Mouse (Mus musculus): Measurements from ENCODE around the gene Ldlrap1. TPM values are rescaled to one million over a fixed set of nuclear protein-coding genes. Genes with fewer than 3 reads are reported as not detected.
A peak's percentile ranks its signal among the peaks of the same experiment; 100 is the strongest.

Ldlrap1 gene
- polyA plus RNA-seq, 1 experiment from 2014 or later, result 22.2 TPM

GRCm38 (mm10) chr4:134766904-134767425 is 859 bp downstream of the Ldlrap1 start:
- Histone ChIP-seq H3K9me3 (ENCODE audit: low read depth, low read length) (no peaks in the 10 kb centered on the region), H3K36me3 (ENCODE audit: insufficient read depth) (no peaks in the 10 kb centered on the region), H3K4me1 (ENCODE audit: insufficient read depth) (peaks cover 35% of the 10 kb centered on the region), H3K9ac (peak overlapping the region; percentile 77), H3K4me2 (peak overlapping the region; percentile 95), H3K27me3 (ENCODE audit: insufficient read depth, low read length) (no peaks in the 10 kb centered on the region), H3K4me3 (ENCODE audit: low read depth, low read length) (peak overlapping the region; percentile 74), H3K27ac (ENCODE audit: low read depth) (no peak overlapping the region)
- WGBS, result 1% methylated on average over 23 of the region's 23 CpGs
- no peak for TF ChIP-seq CTCF (IDR thresholded peaks at IDR 0.05; ENCODE audit: low read depth)
- ATAC-seq (ENCODE audit: insufficient read depth) (peak; percentile 25), DNase-seq (peak; percentile 56)

GRCm38 (mm10) chr4:134766277-134766676 is 1.5 kb downstream of the Ldlrap1 start:
- H3K27ac ChIP-seq (ENCODE audit: low read depth), result no peak overlapping the region
- no peaks in the 10 kb centered on the region for H3K36me3 ChIP-seq (ENCODE audit: insufficient read depth)
- no peak overlapping the region for H3K9ac ChIP-seq
- no peaks in the 10 kb centered on the region for H3K9me3 ChIP-seq (ENCODE audit: low read depth, low read length)
- H3K4me1 ChIP-seq (ENCODE audit: insufficient read depth), result peaks cover 35% of the 10 kb centered on the region
- no peak for TF ChIP-seq CTCF (IDR thresholded peaks at IDR 0.05; ENCODE audit: low read depth)
- H3K4me3 ChIP-seq (ENCODE audit: low read depth, low read length), result peak overlapping the region; percentile 74
- ATAC-seq (ENCODE audit: insufficient read depth), result no peak
- H3K27me3 ChIP-seq (ENCODE audit: insufficient read depth, low read length), result no peaks in the 10 kb centered on the region
- peak overlapping the region; percentile 95 for H3K4me2 ChIP-seq
- WGBS, result 66% methylated on average over 6 of the region's 6 CpGs
- no peak for DNase-seq

GRCm38 (mm10) chr4:134764333-134764732 is 3.5 kb downstream of the Ldlrap1 start:
- DNase-seq (no peak), ATAC-seq (ENCODE audit: insufficient read depth) (no peak)
- 28% methylated on average over 3 of the region's 3 CpGs for WGBS
- no peak for TF ChIP-seq CTCF (IDR thresholded peaks at IDR 0.05; ENCODE audit: low read depth)
- H3K4me3 ChIP-seq (ENCODE audit: low read depth, low read length), result no peak overlapping the region
- H3K27ac ChIP-seq (ENCODE audit: low read depth), result no peak overlapping the region
- H3K9me3 ChIP-seq (ENCODE audit: low read depth, low read length), result no peaks in the 10 kb centered on the region
- peaks cover 54% of the 10 kb centered on the region for H3K4me1 ChIP-seq (ENCODE audit: insufficient read depth)
- H3K27me3 ChIP-seq (ENCODE audit: insufficient read depth, low read length), result no peaks in the 10 kb centered on the region
- H3K9ac ChIP-seq, result no peak overlapping the region
- no peaks in the 10 kb centered on the region for H3K36me3 ChIP-seq (ENCODE audit: insufficient read depth)
- H3K4me2 ChIP-seq, result 0 out of 2 replicates have a peak overlapping the region, but pooled peaks have one; percentile 5

- H3K27me3 ChIP-seq (ENCODE audit: insufficient read depth, low read length), result no peaks in the 10 kb centered on the region
- H3K4me3 ChIP-seq (ENCODE audit: low read depth, low read length), result no peak overlapping the region
- 65% methylated on average over 6 of the region's 6 CpGs for WGBS
- no peak for TF ChIP-seq CTCF (IDR thresholded peaks at IDR 0.05; ENCODE audit: low read depth)
- DNase-seq, result no peak
- no peaks in the 10 kb centered on the region for H3K9me3 ChIP-seq (ENCODE audit: low read depth, low read length)
- H3K27ac ChIP-seq (ENCODE audit: low read depth), result peak overlapping the region; percentile 42; the same call in 1 of the 2 replicates
- no peak for ATAC-seq (ENCODE audit: insufficient read depth)
- peak overlapping the region; percentile 9; the same call in 1 of the 2 replicates for H3K9ac ChIP-seq
- H3K4me1 ChIP-seq (ENCODE audit: insufficient read depth), result peaks cover 55% of the 10 kb centered on the region
- H3K4me2 ChIP-seq, result 0 out of 2 replicates have a peak overlapping the region, but pooled peaks have one; percentile 12
- no peaks in the 10 kb centered on the region for H3K36me3 ChIP-seq (ENCODE audit: insufficient read depth)
These were observed 5.5 kb downstream of the Ldlrap1 start for GRCm38 (mm10) chr4:134762360-134762759.

GRCm38 (mm10) chr4:134760793-134761201 is 7.0 kb downstream of the Ldlrap1 start:
- peak; percentile 59 for ATAC-seq (ENCODE audit: insufficient read depth)
- no peak overlapping the region for H3K9ac ChIP-seq
- no peak overlapping the region for H3K4me3 ChIP-seq (ENCODE audit: low read depth, low read length)
- peak overlapping the region; percentile 84 for H3K27ac ChIP-seq (ENCODE audit: low read depth)
- no peak for TF ChIP-seq CTCF (IDR thresholded peaks at IDR 0.05; ENCODE audit: low read depth)
- H3K4me1 ChIP-seq (ENCODE audit: insufficient read depth), result peaks cover 46% of the 10 kb centered on the region
- peak overlapping the region; percentile 41 for H3K4me2 ChIP-seq
- H3K36me3 ChIP-seq (ENCODE audit: insufficient read depth), result 0 out of 2 replicates have a peak, but pooled peaks cover 6% of the 10 kb centered on the region
- H3K27me3 ChIP-seq (ENCODE audit: insufficient read depth, low read length), result no peaks in the 10 kb centered on the region
- peak; percentile 95 for DNase-seq
- WGBS, result 9% methylated on average over 9 of the region's 9 CpGs
- no peaks in the 10 kb centered on the region for H3K9me3 ChIP-seq (ENCODE audit: low read depth, low read length)

GRCm38 (mm10) chr4:134760281-134760680 is 7.5 kb downstream of the Ldlrap1 start:
- Histone ChIP-seq H3K27ac (ENCODE audit: low read depth) (peak overlapping the region; percentile 84), H3K4me3 (ENCODE audit: low read depth, low read length) (no peak overlapping the region), H3K36me3 (ENCODE audit: insufficient read depth) (0 out of 2 replicates have a peak, but pooled peaks cover 6% of the 10 kb centered on the region), H3K27me3 (ENCODE audit: insufficient read depth, low read length) (no peaks in the 10 kb centered on the region), H3K4me1 (ENCODE audit: insufficient read depth) (peaks cover 43% of the 10 kb centered on the region), H3K4me2 (peak overlapping the region; percentile 41), H3K9ac (no peak overlapping the region), H3K9me3 (ENCODE audit: low read depth, low read length) (no peaks in the 10 kb centered on the region)
- no peak for TF ChIP-seq CTCF (IDR thresholded peaks at IDR 0.05; ENCODE audit: low read depth)
- WGBS, result 39% methylated on average over 6 of the region's 6 CpGs
- 0 out of 2 replicates have a peak, but pooled peaks have one; percentile 3 for ATAC-seq (ENCODE audit: insufficient read depth)
- DNase-seq, result peak; percentile 57

GRCm38 (mm10) chr4:134759564-134759963 is 8.3 kb downstream of the Ldlrap1 start:
- no peaks in the 10 kb centered on the region for H3K27me3 ChIP-seq (ENCODE audit: insufficient read depth, low read length)
- no peak for DNase-seq
- no peak overlapping the region for H3K4me2 ChIP-seq
- WGBS, result 87% methylated on average over 7 of the region's 7 CpGs
- no peak overlapping the region for H3K4me3 ChIP-seq (ENCODE audit: low read depth, low read length)
- no peaks in the 10 kb centered on the region for H3K9me3 ChIP-seq (ENCODE audit: low read depth, low read length)
- 0 out of 2 replicates have a peak, but pooled peaks cover 7% of the 10 kb centered on the region for H3K36me3 ChIP-seq (ENCODE audit: insufficient read depth)
- no peak overlapping the region for H3K9ac ChIP-seq
- H3K27ac ChIP-seq (ENCODE audit: low read depth), result peak overlapping the region; percentile 84; the same call in 1 of the 2 replicates
- ATAC-seq (ENCODE audit: insufficient read depth), result no peak
- peaks cover 37% of the 10 kb centered on the region for H3K4me1 ChIP-seq (ENCODE audit: insufficient read depth)
- TF ChIP-seq CTCF (IDR thresholded peaks at IDR 0.05; ENCODE audit: low read depth), result no peak

Data from lung, embryonic 14.5 days (tissue).